Mouse (Mus musculus) C2C12 (cell line): ENCODE data around the gene Rad51b. TPM values are rescaled to one million over a fixed set of nuclear protein-coding genes. Genes with fewer than 3 reads are reported as not detected.

Source experiments
- H3K27me3 ChIP-seq: one replicate; pipeline ENCODE4 v1.6.1; 2011; ENCODE audit not compliant: control insufficient read depth, insufficient read depth, insufficient read length
- H3K36me3 ChIP-seq: one replicate; pipeline ENCODE4 v1.6.1; 2011; ENCODE audit not compliant: control insufficient read depth, insufficient read depth
- H3K4me3 ChIP-seq: one replicate; pipeline ENCODE4 v1.5.1; 2011; ENCODE audit warnings: mild to moderate bottlenecking, control low read depth; ENCODE audit not compliant: poor library complexity, insufficient read depth, severe bottlenecking
- H3K79me2 ChIP-seq: one replicate; pipeline ENCODE4 v1.6.1; 2011; ENCODE audit not compliant: control insufficient read depth, insufficient read depth
- H3K79me3 ChIP-seq: one replicate; pipeline ENCODE4 v1.6.1; 2011; ENCODE audit warnings: low read depth, control low read depth
- H3ac ChIP-seq: one replicate; pipeline ENCODE3; 2011; ENCODE audit warnings: low read depth; ENCODE audit not compliant: control insufficient read depth, insufficient read length
- CEBPB ChIP-seq: IDR thresholded peaks from one replicate; pipeline ENCODE4 v1.6.1; 2011; ENCODE audit warnings: low read depth, mild to moderate bottlenecking, control low read depth, moderate library complexity
- CTCF ChIP-seq: IDR thresholded peaks from one replicate; pipeline ENCODE4 v1.5.1; 2011; ENCODE audit not compliant: control insufficient read depth, insufficient read depth, insufficient read length
- FOSL1 ChIP-seq: IDR thresholded peaks from one replicate; pipeline ENCODE4 v1.8.0; 2011; ENCODE audit warnings: mild to moderate bottlenecking, low read length; ENCODE audit not compliant: poor library complexity, insufficient read depth, severe bottlenecking
- MAX ChIP-seq: IDR thresholded peaks from one replicate; pipeline ENCODE4 v1.6.1; 2011; ENCODE audit warnings: mild to moderate bottlenecking, control low read depth
- MYOD1 ChIP-seq: IDR thresholded peaks from one replicate; pipeline ENCODE4 v1.6.1; 2011; ENCODE audit warnings: low read depth; ENCODE audit not compliant: control insufficient read depth, insufficient read length
- MYOG ChIP-seq: IDR thresholded peaks from one replicate; pipeline ENCODE4 v1.6.1; 2011; ENCODE audit not compliant: control insufficient read depth, insufficient read length; ENCODE audit errors: extremely low read depth
- USF1 ChIP-seq: IDR thresholded peaks from one replicate; pipeline ENCODE4 v1.6.1; 2011; ENCODE audit warnings: low read depth, mild to moderate bottlenecking, control low read depth, moderate library complexity
- polyA plus RNA-seq: library from polyadenylated mRNA; unstranded; fragments of >200 nt; fragmentation: generic; extraction: Trizol; gene quantifications from one replicate; pipeline ENCODE4 v1.2.1, GENCODE M21; 2012; ENCODE audit warnings: missing spikeins

Rad51b gene
- polyA plus RNA-seq, 1 experiment = 1.3 TPM

DNA sequence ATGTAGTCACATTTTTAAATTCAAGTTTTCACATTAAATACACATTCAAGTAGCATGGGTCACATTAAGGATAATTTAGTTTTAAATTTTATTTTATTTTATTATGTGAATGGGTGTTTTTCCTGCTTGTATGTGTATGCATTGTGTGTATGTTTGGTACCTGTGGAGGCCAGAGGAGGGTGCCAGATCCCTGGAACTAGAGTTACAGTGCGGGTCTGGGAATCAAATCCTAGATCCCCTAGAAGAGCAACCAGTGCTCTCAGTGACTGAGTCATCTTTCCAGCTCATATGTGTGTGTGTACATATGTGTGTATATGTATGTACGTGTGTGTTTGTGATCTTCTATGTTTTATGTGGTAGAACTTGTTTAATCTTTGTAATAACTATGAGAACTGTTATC lies 62.3 kb downstream of the Rad51b start:
- Histone ChIP-seq H3K79me2 (no peaks in the 10 kb centered on the region), H3K36me3 (no peaks in the 10 kb centered on the region), H3K4me3 (no peak overlapping the region), H3ac (no peak overlapping the region), H3K79me3 (no peaks in the 10 kb centered on the region), H3K27me3 (no peaks in the 10 kb centered on the region)
- TF ChIP-seq CEBPB (no peak), MYOG (no peak), USF1 (no peak), MAX (no peak), CTCF (no peak)

- no peak for TF ChIP-seq MYOD1
- TF ChIP-seq CTCF = no peak
- TF ChIP-seq FOSL1 = no peak
- TF ChIP-seq CEBPB = no peak
- TF ChIP-seq USF1 = no peak
- TF ChIP-seq MYOG = no peak
- TF ChIP-seq MAX = no peak
- Histone ChIP-seq H3K79me3 (no peaks in the 10 kb centered on the region), H3K36me3 (no peaks in the 10 kb centered on the region), H3K4me3 (no peak overlapping the region), H3K79me2 (no peaks in the 10 kb centered on the region), H3ac (no peak overlapping the region), H3K27me3 (no peaks in the 10 kb centered on the region)
These were observed 65.1 kb downstream of the Rad51b start for GRCm38 (mm10) chr12:79362219-79362618.

DNA sequence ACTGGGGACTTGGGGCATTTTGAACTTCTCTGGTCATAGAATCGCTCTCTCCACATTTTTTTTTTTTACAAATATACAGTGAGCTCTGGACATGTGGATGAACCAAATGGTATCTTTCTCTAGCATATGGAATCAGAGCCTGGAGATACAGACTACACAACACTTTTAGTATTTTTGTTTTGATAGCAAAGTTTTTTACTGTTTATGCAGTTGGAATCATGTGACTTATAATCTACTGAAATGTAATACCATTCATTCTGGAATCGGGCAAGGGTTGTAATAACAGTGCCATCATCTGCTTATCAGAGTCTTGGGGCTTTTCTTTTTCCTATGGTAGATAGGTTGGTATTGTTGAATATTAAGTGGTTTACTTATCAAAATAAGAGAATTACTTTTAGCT lies 67.2 kb downstream of the Rad51b start:
- Histone ChIP-seq H3ac (no peak overlapping the region), H3K79me2 (no peaks in the 10 kb centered on the region), H3K4me3 (no peak overlapping the region), H3K79me3 (no peaks in the 10 kb centered on the region), H3K36me3 (no peaks in the 10 kb centered on the region), H3K27me3 (no peaks in the 10 kb centered on the region)
- TF ChIP-seq CTCF (no peak), MYOD1 (no peak), FOSL1 (no peak), USF1 (no peak), MAX (no peak), MYOG (no peak), CEBPB (no peak)

- TF ChIP-seq CEBPB (no peak), USF1 (no peak), FOSL1 (no peak), CTCF (no peak), MYOD1 (no peak), MYOG (no peak), MAX (no peak)
- H3K36me3 ChIP-seq = no peaks in the 10 kb centered on the region
- H3K79me3 ChIP-seq = no peaks in the 10 kb centered on the region
- H3K27me3 ChIP-seq = no peaks in the 10 kb centered on the region
- H3K79me2 ChIP-seq = no peaks in the 10 kb centered on the region
- H3ac ChIP-seq = no peak overlapping the region
- no peak overlapping the region for H3K4me3 ChIP-seq
These were observed 71.7 kb downstream of the Rad51b start for GRCm38 (mm10) chr12:79368818-79369217.

DNA sequence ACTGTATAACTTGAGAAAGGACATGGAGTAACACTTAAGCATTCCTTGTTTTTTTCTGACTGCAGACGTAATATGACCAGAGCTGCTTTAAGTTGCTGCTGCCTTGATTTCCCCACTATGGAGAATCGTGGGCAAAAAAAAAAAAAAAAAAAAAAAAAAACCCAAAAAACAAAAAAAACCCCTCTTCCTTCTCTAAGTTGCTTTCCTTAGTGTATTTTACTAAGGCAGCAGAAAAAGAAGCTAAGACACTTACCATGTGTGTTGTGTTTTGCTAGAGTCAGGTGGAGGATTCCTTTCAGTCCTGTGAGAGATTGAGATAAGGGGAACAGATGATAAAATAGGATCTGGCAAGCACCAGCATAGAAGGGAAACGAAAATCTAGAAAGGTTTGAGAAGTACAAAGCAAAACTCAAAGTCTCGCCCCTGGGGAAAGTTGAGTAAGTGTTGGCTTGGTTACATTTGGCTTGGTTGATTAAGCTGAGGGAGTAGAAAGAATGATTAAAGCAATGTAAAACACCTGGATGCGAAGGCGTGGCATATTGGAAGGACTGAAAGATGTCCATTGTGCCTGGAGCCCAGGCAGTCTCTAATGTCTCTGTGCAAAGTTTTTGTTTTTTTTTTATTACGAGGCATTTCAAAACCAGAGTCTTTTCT lies 72.6 kb downstream of the Rad51b start:
- H3K79me2 ChIP-seq = no peaks in the 10 kb centered on the region
- H3K79me3 ChIP-seq = no peaks in the 10 kb centered on the region
- H3K27me3 ChIP-seq = no peaks in the 10 kb centered on the region
- TF ChIP-seq CEBPB (no peak), MYOD1 (no peak), CTCF (no peak), MAX (no peak), USF1 (no peak), FOSL1 (no peak), MYOG (no peak)
- no peak overlapping the region for H3ac ChIP-seq
- no peak overlapping the region for H3K4me3 ChIP-seq
- H3K36me3 ChIP-seq = no peaks in the 10 kb centered on the region

DNA sequence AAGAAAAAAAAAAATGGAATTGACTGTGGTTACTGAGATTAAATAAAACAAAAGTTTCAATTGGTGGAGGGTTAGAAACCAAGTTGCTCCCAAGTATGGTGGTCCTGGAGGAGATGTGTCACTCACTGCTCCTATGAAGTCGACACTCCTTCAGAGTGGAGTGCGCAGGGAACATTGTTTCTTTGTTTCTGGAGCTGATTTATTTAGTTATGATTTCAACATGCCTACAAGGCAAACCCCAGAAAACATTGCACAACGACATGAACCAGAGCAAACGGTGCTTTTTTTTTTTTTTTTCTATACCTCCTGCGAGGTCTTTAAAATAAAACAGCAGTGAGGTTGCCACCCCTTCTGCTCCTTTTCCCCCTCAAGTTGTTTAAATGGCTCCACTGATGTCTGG lies 75.6 kb downstream of the Rad51b start:
- Histone ChIP-seq H3K36me3 (no peaks in the 10 kb centered on the region), H3ac (no peak overlapping the region), H3K4me3 (no peak overlapping the region), H3K79me3 (no peaks in the 10 kb centered on the region), H3K79me2 (no peaks in the 10 kb centered on the region), H3K27me3 (no peaks in the 10 kb centered on the region)
- no peak for TF ChIP-seq MYOG
- no peak for TF ChIP-seq MYOD1
- TF ChIP-seq CEBPB = no peak
- no peak for TF ChIP-seq CTCF
- no peak for TF ChIP-seq MAX
- no peak for TF ChIP-seq USF1
